ENCODE assay signal across 8 mouse cellular contexts in genomic region chr2:114052696-114053598, GRCm38 (mm10). TPM values are rescaled to one million over a fixed set of nuclear protein-coding genes. Genes with fewer than 3 reads are reported as not detected.
DNase-seq lines count a peak whose midpoint lies in the region; ATAC-seq and TF ChIP-seq lines count a peak whose summit lies in the region.

Gene Actc1 (minus strand): TSS chr2:114053548.

- H3K4me3 ChIP-seq in lung, embryonic 16.5 days (ENCODE audit: low read length): peak within 1 kb of the TSS; percentile 39
- no peak within 1 kb of the TSS for H3K4me3 ChIP-seq in hindbrain, postnatal 0 days (ENCODE audit: low read length)
- no peak within 1 kb of the TSS for H3K4me3 ChIP-seq in neural tube, embryonic 14.5 days (ENCODE audit: low read depth, low read length)

- H3K9ac ChIP-seq in lung, embryonic 16.5 days (ENCODE audit: low read length): peak within 1 kb of the TSS; percentile 37; the same call in 1 of the 2 replicates
- H3K9ac ChIP-seq in hindbrain, postnatal 0 days (replicated peaks; ENCODE audit: low read length): no peak within 1 kb of the TSS
- H3K9ac ChIP-seq in neural tube, embryonic 14.5 days (replicated peaks; ENCODE audit: low read depth, low read length): no peak within 1 kb of the TSS

- WGBS in lung, embryonic 16.5 days: 19% methylated on average over 14 of the region's 14 CpGs
- 29% methylated on average over 14 of the region's 14 CpGs for WGBS in hindbrain, postnatal 0 days
- WGBS in neural tube, embryonic 14.5 days: 35% methylated on average over 14 of the region's 14 CpGs

- no peak within 1 kb of the TSS for H3K27ac ChIP-seq in lung, embryonic 16.5 days (ENCODE audit: low read length)
- no peak within 1 kb of the TSS for H3K27ac ChIP-seq in hindbrain, postnatal 0 days
- no peak within 1 kb of the TSS for H3K27ac ChIP-seq in neural tube, embryonic 14.5 days (ENCODE audit: low read depth, low read length)

- peak within 1 kb of the TSS; percentile 62 for H3K4me2 ChIP-seq in lung, embryonic 16.5 days (ENCODE audit: low read depth, low read length)
- peak within 1 kb of the TSS; percentile 33 for H3K4me2 ChIP-seq in hindbrain, postnatal 0 days (ENCODE audit: low read depth, low read length)
- no peak within 1 kb of the TSS for H3K4me2 ChIP-seq in neural tube, embryonic 14.5 days (ENCODE audit: low read depth, low read length)

- 0 out of 2 replicates have a peak, but pooled peaks cover 2% of the 10 kb centered on the region for H3K4me1 ChIP-seq in lung, embryonic 16.5 days (replicated peaks; ENCODE audit: control insufficient read depth, insufficient read depth, low read length)
- H3K4me1 ChIP-seq in hindbrain, postnatal 0 days (ENCODE audit: insufficient read depth, low read length): no peaks in the 10 kb centered on the region
- no peaks in the 10 kb centered on the region for H3K4me1 ChIP-seq in neural tube, embryonic 14.5 days (ENCODE audit: control insufficient read depth, insufficient read depth, low read length)

- H3K36me3 ChIP-seq in lung, embryonic 16.5 days (ENCODE audit: control insufficient read depth, insufficient read depth, low read length): no peaks in the 10 kb centered on the region
- no peaks in the 10 kb centered on the region for H3K36me3 ChIP-seq in hindbrain, postnatal 0 days (ENCODE audit: insufficient read depth, low read length)
- H3K36me3 ChIP-seq in neural tube, embryonic 14.5 days (ENCODE audit: control insufficient read depth, insufficient read depth, low read length): no peaks in the 10 kb centered on the region

- intact Hi-C loops in gastrocnemius, postnatal 36 days (cut with DNase I): loop anchor here (5.0 kb wide), 1 partner anchor 79 kb away; no protein-coding TSS in a partner anchor

- no peaks in the 10 kb centered on the region for H3K9me3 ChIP-seq in lung, embryonic 16.5 days (ENCODE audit: control insufficient read depth, low read length)
- no peaks in the 10 kb centered on the region for H3K9me3 ChIP-seq in hindbrain, postnatal 0 days (ENCODE audit: low read length)
- H3K9me3 ChIP-seq in neural tube, embryonic 14.5 days (ENCODE audit: control insufficient read depth, low read length): no peaks in the 10 kb centered on the region

- no peaks in the 10 kb centered on the region for H3K27me3 ChIP-seq in lung, embryonic 16.5 days (ENCODE audit: control insufficient read depth, insufficient read depth, low read depth, low read length)
- no peaks in the 10 kb centered on the region for H3K27me3 ChIP-seq in hindbrain, postnatal 0 days (ENCODE audit: insufficient read depth, low read length)
- H3K27me3 ChIP-seq in neural tube, embryonic 14.5 days (ENCODE audit: control insufficient read depth, insufficient read depth, low read length): no peaks in the 10 kb centered on the region

- ATAC-seq in lung, embryonic 16.5 days (ENCODE audit: low read depth): peak; percentile 58
- ATAC-seq in hindbrain, postnatal 0 days: peak; percentile 51
- ATAC-seq in neural tube, embryonic 14.5 days (ENCODE audit: low read depth): peak; percentile 73; the same call in 1 of the 2 replicates
- ATAC-seq in megakaryocyte-erythroid progenitor cell, adult 5-6 weeks (replicated peaks; ENCODE audit: low FRiP score, low TSS enrichment, poor library complexity, severe bottlenecking): no peak

- TF ChIP-seq CTCF in hindbrain, postnatal 0 days (IDR thresholded peaks at IDR 0.05; ENCODE audit: low read depth): no peak

- DNase-seq in lung, postnatal 36 days: no peak
- DNase-seq in gastrocnemius, postnatal 36 days: no peak
- peak; percentile 34 for DNase-seq in hindbrain, postnatal 0 days (ENCODE audit: low spot score)
- no peak for DNase-seq in layer of hippocampus, postnatal 14 days (ENCODE audit: low spot score in 2 of 2)
- no peak for DNase-seq in natural killer cell, adult 2 months (ENCODE audit: low spot score in 2 of 2)

RNA-seq across cellular contexts. Expression of gene Actc1, which starts in this region (rescaled TPM):
- polyA plus RNA-seq in lung, embryonic 16.5 days (2015; fragmentation: Nextera tagmentation; extraction: Ambion mirVana): 403 and 418 TPM in 2 replicates
- 1,000 to 10,000 TPM; 1,166 to 4,359 TPM for total RNA-seq in gastrocnemius, postnatal 36 days (2021)
- total RNA-seq in hindbrain, postnatal 0 days (2014; rRNA removed): 1.6 and 7.5 TPM in 2 replicates
- polyA plus RNA-seq in hindbrain, postnatal 0 days (2015; fragmentation: Nextera tagmentation; extraction: Ambion mirVana): 0.48 and 0.91 TPM in 2 replicates
- 5.4 and 10.0 TPM in 2 replicates for polyA plus RNA-seq in neural tube, embryonic 14.5 days (2014; fragmentation: Nextera tagmentation; extraction: Ambion mirVana)
- total RNA-seq in layer of hippocampus, postnatal 14 days (2021): not detected
- not detected in 2 replicates for total RNA-seq in megakaryocyte-erythroid progenitor cell, adult 5-6 weeks (2014; fragmentation: Nextera tagmentation)
- total RNA-seq in megakaryocyte-erythroid progenitor cell, adult 5-6 weeks (2017): not detected in 2 replicates

Comparison
In these comparisons a context has a peak if more than half of its experiments do, and no peak if none do; other contexts are left out.
1. RNA of gene Actc1 (total RNA-seq): 1,166 to 4,359 TPM in gastrocnemius, postnatal 36 days; 1.6 to 7.5 TPM in hindbrain, postnatal 0 days, not detected in layer of hippocampus, postnatal 14 days and not detected in megakaryocyte-erythroid progenitor cell, adult 5-6 weeks; every median in the first group is over 100 times any median in the second.
2. RNA of gene Actc1 (polyA plus RNA-seq): 403 to 418 TPM in lung, embryonic 16.5 days; 5.4 to 10.0 TPM in neural tube, embryonic 14.5 days and 0.48 to 0.91 TPM in hindbrain, postnatal 0 days; every median in the first group is over 10 times any median in the second.